Mouse (Mus musculus) lung, postnatal 10 days (tissue): Measurements from ENCODE around the gene Bst1.

ENCODE experiments used
- DNase-seq: peaks from one replicate; pipeline ENCODE4 v3.0.0; 2021

The Bst1 gene

GRCm38 (mm10) chr5:43860670-43861431 lies 42.2 kb downstream of the Bst1 start:
- DNase-seq: no peak

- no peak for DNase-seq
Observed at GRCm38 (mm10) chr5:43863642-43864041, 45.0 kb downstream of the Bst1 start.

- no peak for DNase-seq
Observed at GRCm38 (mm10) chr5:43865316-43865715, 46.6 kb downstream of the Bst1 start.

- DNase-seq: no peak
Observed at GRCm38 (mm10) chr5:43868253-43868652, 49.6 kb downstream of the Bst1 start, which contains the start of gene Cd38. Gene Cd38, plus strand, starts transcription at chr5:43868553.

- peak; percentile 43 for DNase-seq
Observed at GRCm38 (mm10) chr5:43868711-43869600, 50.3 kb downstream of the Bst1 start.

GRCm38 (mm10) chr5:43871845-43872244 lies 53.2 kb downstream of the Bst1 start:
- no peak for DNase-seq

- DNase-seq: no peak
Observed at GRCm38 (mm10) chr5:43872652-43873051, 54.0 kb downstream of the Bst1 start.

GRCm38 (mm10) chr5:43882034-43882433 lies 63.3 kb downstream of the Bst1 start:
- no peak for DNase-seq

GRCm38 (mm10) chr5:43885060-43885820 lies 66.6 kb downstream of the Bst1 start:
- no peak for DNase-seq

GRCm38 (mm10) chr5:43892386-43892785 lies 73.7 kb downstream of the Bst1 start:
- DNase-seq: peak; percentile 64
